Mouse (Mus musculus) layer of hippocampus, adult 8-10 months (tissue): ENCODE measurements around the gene Ecsit. TPM values are rescaled to one million over a fixed set of nuclear protein-coding genes. Genes with fewer than 3 reads are reported as not detected.
A peak's percentile ranks its signal among the peaks of the same experiment; 100 is the strongest.

ENCODE experiments used
- DNase-seq, 2 experiments: peaks; one replicate each; pipeline ENCODE4 v3.0.0; 2022; ENCODE audit warnings: low spot score in 2 of 2
- microRNA-seq, 2 experiments: library from miRNA; unstranded; fragments of <30 nt; microRNA quantifications; one replicate each; pipeline ENCODE4 v1.2.0; 2022
- total RNA-seq, 4 experiments: library from RNA; stranded (reverse); gene quantifications; 2 replicates each; pipeline ENCODE4 v1.2.4; 2022

The Ecsit gene
- total RNA-seq, 4 experiments from 2014 or later: 43.7 to 51.6 (median 45.7) TPM

DNA sequence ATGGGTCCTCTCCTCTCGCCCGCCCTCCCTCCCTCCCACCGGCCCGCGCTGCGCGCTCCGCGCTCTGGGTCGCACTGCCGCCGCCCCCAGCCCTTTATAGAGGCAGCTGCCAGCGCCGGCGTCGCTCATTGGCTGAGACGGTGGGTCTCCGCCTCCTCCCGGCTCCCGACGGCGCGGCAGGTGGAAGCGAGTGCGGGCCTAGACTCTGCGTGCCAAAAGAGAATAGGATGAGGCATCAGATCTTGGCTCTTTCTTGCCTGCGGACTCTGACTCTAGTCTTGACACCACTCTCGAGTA is 33.3 kb downstream of the Ecsit start, which contains the start of gene Elavl3:
TSS of gene Elavl3 (minus strand) at position 66 of the 297 bp plus-strand sequence.
- DNase-seq: peak; percentile 77 to 78

DNA sequence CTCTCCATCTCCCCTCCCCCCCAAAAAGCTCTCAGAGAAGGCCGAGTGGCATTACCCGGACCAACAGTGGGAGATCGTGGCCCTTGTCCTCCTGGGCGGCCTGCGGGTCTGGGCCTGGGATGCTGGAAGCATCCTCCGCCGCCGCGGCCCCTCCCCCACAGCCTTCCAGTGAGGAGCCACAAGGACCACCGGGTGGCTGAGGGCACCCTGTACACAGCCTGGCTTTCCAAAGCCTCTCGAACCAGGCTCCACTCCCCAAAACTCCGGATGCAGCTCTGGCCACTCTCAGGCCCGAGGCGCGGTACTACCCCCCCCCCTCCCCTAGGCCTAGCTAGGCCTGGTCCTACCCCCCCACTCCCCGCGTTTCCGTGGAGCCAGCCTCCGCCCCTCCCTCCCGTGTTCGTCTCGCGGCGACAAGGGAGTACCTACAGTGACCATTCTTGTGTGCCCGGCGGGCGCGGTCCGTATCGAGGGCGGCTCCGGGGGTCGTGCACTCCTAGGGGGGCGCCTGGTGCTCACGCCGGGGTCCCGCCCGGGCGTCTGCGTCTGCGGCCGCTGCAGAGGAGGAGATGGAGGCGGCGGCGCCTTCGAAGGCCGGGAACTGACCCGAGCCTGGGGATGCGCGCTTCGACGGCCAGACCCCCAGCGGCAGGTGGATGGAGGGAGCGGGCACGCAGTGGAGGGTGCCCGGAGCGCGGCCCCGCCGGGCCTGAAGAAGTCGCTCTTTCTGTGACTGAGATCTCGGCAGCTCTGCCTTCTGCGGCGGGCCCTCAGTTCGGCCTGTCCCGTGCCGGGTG is 33.9 kb downstream of the Ecsit start:
- no peak for DNase-seq

- DNase-seq: peak in 1 of 2 experiments; percentile 59
These were observed 34.8 kb downstream of the Ecsit start for GRCm38 (mm10) chr9:22050351-22050889.

DNA sequence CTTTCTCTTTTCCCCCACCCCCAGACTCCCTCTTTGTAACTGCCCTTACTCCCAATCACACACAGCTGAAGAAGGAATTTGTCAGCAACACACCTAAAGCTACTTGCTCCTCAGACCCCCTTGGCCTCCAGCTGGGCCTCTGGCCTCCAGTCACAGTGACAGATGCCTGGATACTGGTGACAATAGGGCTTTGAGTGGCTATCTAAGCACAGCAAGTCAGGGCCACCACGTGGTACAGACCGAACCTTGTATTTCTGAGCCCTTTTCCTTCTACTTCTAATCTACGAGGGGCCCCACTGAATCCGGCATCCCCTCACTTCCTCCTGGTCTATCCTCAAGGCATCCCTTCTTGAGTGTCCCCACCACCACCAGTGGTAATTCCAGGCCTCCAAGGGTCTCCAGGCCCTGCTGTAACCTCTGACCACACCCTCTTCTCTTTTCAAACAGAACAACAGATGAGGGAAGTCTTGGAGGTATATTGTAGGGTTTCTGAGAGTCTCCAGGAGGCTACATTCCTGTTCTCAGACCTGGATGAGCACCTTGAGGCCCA is 35.4 kb downstream of the Ecsit start:
- DNase-seq: no peak

- no peak for DNase-seq
These were observed 35.9 kb downstream of the Ecsit start for GRCm38 (mm10) chr9:22049315-22049714.

DNA sequence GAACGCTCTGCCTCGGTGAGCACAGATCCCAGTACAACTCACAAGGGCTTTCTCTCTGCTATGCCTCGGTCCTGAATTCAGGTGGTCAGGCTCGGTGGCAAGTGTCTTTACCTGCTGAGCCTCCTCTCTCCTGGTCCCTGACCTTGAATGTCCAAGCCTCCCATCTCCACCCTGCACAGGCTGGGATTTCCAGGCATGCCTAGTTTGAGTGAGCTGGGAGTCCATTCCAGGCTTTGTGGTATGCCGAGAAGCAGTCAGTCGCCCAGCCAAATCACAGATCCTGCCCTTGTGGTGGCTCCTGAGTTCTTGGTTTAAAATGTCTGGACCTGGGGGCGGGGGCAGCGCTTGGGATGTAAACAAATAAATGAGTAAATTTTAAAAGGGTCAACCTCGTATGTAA is 37.9 kb downstream of the Ecsit start:
- no peak for DNase-seq

- DNase-seq: no peak
These were observed 43.4 kb downstream of the Ecsit start for GRCm38 (mm10) chr9:22041832-22042231.

- no peak for DNase-seq
These were observed 47.4 kb downstream of the Ecsit start for GRCm38 (mm10) chr9:22037826-22038225.

GRCm38 (mm10) chr9:22035300-22036044 is 49.8 kb downstream of the Ecsit start:
- DNase-seq: no peak

DNA sequence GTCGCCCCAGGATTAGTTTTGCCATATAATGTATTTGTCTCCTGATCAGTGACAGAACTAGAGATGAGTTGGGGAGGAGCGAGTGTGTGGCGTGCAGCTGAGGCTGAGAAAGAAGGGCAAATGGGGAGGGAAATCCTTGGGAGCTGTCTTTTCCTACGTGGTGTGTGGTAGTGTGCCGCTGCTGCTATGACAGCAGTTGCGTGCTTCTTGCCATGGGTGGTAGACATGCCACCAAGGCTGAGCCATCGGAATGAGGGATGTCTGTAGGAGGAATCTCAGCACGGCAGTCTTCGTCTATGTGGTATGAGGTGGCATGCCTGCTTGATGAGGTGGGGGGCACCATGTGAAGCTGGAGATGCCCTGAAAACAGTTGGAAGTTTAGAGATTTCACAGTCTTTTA is 54.9 kb downstream of the Ecsit start:
- no peak for DNase-seq

DNA sequence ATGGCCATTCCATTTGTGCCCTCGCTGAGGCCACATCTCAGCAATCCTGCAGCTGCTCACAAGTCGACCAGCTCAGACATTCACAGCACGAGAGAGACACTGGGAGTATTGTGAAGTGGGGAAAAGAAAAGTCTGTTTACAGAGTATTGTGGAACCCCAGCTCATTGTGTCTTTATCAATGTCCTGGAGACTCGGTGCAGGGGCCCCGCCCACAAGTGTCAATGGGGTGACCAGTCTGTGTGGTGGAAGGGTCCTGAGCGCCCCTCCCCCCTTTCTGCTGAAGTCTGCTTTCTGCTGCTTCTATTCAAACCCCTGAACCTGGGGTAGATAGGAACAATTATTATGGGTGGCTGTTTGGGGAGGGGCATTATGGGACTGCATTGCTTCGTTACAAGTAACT is 56.8 kb downstream of the Ecsit start:
- DNase-seq: no peak

DNA sequence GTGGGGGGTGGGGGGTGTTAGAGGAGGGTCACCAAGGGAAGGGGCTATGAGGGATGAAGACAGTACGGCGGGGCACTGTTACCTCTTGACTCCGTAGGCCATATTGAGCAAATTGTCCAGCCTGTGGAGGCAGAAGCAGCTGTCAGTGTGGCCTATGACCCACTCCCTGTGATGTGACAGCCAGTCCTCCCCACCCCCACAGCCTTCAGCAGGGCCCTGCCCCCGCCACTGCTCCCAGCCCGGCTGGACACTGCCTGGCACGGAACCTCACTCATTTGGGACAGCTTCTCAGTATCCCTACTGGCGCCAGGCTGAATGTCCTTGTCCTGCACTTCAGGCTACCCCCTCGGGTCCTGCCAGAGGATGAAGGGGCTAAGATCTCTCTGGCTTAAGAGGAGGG is 60.6 kb downstream of the Ecsit start:
- peak in 1 of 2 experiments; percentile 51 for DNase-seq

Small RNA genes lying within 50 kb of the gene (microRNA-seq; reads per million reads assigned to microRNA genes)
- 0.51 to 0.64 reads per million in 2 experiments for gene Mir7084

Other genes starting within 250 kb of the Ecsit start
- not detected for gene Angptl8, start 249.9 kb downstream of the Ecsit start, total RNA-seq
- 10 to 100 TPM; 12.7 to 23.0 (median 19.2) TPM for gene Dock6, start 232.8 kb downstream of the Ecsit start, total RNA-seq
- 10 to 100 TPM; 16.9 to 23.5 (median 21.1) TPM for gene Rab3d, start 167.2 kb downstream of the Ecsit start, total RNA-seq
- 10 to 100 TPM; 18.7 to 22.5 (median 21.8) TPM for gene Ccdc159, start 158.0 kb downstream of the Ecsit start, total RNA-seq
- 10 to 100 TPM; 42.8 to 49.1 (median 43.5) TPM for gene Tmem205, start 157.9 kb downstream of the Ecsit start, total RNA-seq
- gene Plppr2, start 148.4 kb downstream of the Ecsit start, total RNA-seq: 100 to 1,000 TPM; 229 to 244 (median 235) TPM
- gene Swsap1, start 129.7 kb downstream of the Ecsit start, total RNA-seq: 10 to 100 TPM; 12.0 to 14.0 (median 13.1) TPM
- gene Epor, start 121.9 kb downstream of the Ecsit start, total RNA-seq: 10 to 100 TPM in 1 of 4 experiments, 1 to 10 TPM in 3; 6.6 to 11.3 (median 8.2) TPM
- gene Rgl3, start 96.0 kb downstream of the Ecsit start, total RNA-seq: 1 to 10 TPM; 2.2 to 4.2 (median 2.6) TPM
- gene Ccdc151, start 82.8 kb downstream of the Ecsit start, total RNA-seq: 10 to 100 TPM in 1 of 4 experiments, 1 to 10 TPM in 3; 6.5 to 12.3 (median 8.3) TPM
- gene Prkcsh, start 82.6 kb downstream of the Ecsit start, total RNA-seq: 100 to 1,000 TPM in 3 of 4 experiments, 10 to 100 TPM in 1; 98.6 to 109 (median 104) TPM
- 100 to 1,000 TPM; 126 to 166 (median 145) TPM for gene Elavl3, start 33.4 kb downstream of the Ecsit start, total RNA-seq
- not detected for gene Gm49318, start 14.2 kb downstream of the Ecsit start, total RNA-seq
- gene Zfp653, start 14.1 kb downstream of the Ecsit start, total RNA-seq: 10 to 100 TPM; 22.9 to 26.6 (median 23.9) TPM
- gene Cnn1, start 13.8 kb upstream of the Ecsit start, total RNA-seq: 1 to 10 TPM in 3 of 4 experiments, under 1 TPM in 1; 0.63 to 3.0 (median 1.0) TPM
- gene Elof1, start 31.7 kb upstream of the Ecsit start, total RNA-seq: 10 to 100 TPM; 55.4 to 61.7 (median 59.4) TPM
- gene Acp5, start 50.3 kb upstream of the Ecsit start, total RNA-seq: under 1 TPM in 3 of 4 experiments, not detected in 1; 0.54 to 0.98 (median 0.65) TPM
- gene Pigyl, start 71.4 kb upstream of the Ecsit start, total RNA-seq: 10 to 100 TPM; 37.1 to 47.5 (median 41.4) TPM
- gene Zfp872, start 102.7 kb upstream of the Ecsit start, total RNA-seq: under 1 TPM in 3 of 4 experiments, not detected in 1; 0.11 to 0.31 (median 0.12) TPM
- 10 to 100 TPM; 21.2 to 23.1 (median 22.5) TPM for gene Zfp809, start 140.3 kb upstream of the Ecsit start, total RNA-seq
- gene Zfp599, start 174.5 kb upstream of the Ecsit start, total RNA-seq: 1 to 10 TPM; 5.1 to 6.3 (median 5.3) TPM
- gene Zfp810, start 222.2 kb upstream of the Ecsit start, total RNA-seq: 10 to 100 TPM; 17.6 to 20.9 (median 19.9) TPM